Mouse (Mus musculus) forebrain, embryonic 12.5 days (tissue): ENCODE measurements around the gene Zfp937. TPM values are rescaled to one million over a fixed set of nuclear protein-coding genes. Genes with fewer than 3 reads are reported as not detected.

Source experiments
- polyA plus RNA-seq: library from polyadenylated mRNA; unstranded; fragments of >200 nt; fragmentation: Nextera tagmentation; extraction: Ambion mirVana; gene quantifications from 2 replicates; pipeline ENCODE4 v1.2.1, GENCODE M21; 2016

The Zfp937 gene
- polyA plus RNA-seq, 1 experiment from 2014 or later, result 10.8 TPM

Other genes with a start within 250 kb of the Zfp937 start
- gene Zfp120, start 81.4 kb upstream of the Zfp937 start, polyA plus RNA-seq, result 8.2 and 8.7 TPM in 2 replicates
- not detected in 2 replicates for gene Gm10770, start 38.4 kb upstream of the Zfp937 start, polyA plus RNA-seq
- gene Gm14139, start 36.3 kb upstream of the Zfp937 start, polyA plus RNA-seq, result not detected in 2 replicates
- 3.3 and 3.4 TPM in 2 replicates for gene Gm21994, start 37.5 kb downstream of the Zfp937 start, polyA plus RNA-seq
- not detected in 2 replicates for gene Gm14124, start 39.4 kb downstream of the Zfp937 start, polyA plus RNA-seq
- 3.3 TPM in 1 of 2 replicates, not detected in the other for gene Gm10130, start 105.6 kb downstream of the Zfp937 start, polyA plus RNA-seq
- 12.2 and 13.1 TPM in 2 replicates for gene 3300002I08Rik, start 144.7 kb downstream of the Zfp937 start, polyA plus RNA-seq
- gene Zfp442, start 233.4 kb downstream of the Zfp937 start, polyA plus RNA-seq, result 8.3 and 8.7 TPM in 2 replicates